Mouse (Mus musculus): ENCODE data around the gene 1700003F12Rik. TPM values are rescaled to one million over a fixed set of nuclear protein-coding genes. Genes with fewer than 3 reads are reported as not detected.

Gene 1700003F12Rik
- polyA plus RNA-seq (2012; rRNA removed) = 0.94 and 1.0 TPM in 2 replicates

DNA sequence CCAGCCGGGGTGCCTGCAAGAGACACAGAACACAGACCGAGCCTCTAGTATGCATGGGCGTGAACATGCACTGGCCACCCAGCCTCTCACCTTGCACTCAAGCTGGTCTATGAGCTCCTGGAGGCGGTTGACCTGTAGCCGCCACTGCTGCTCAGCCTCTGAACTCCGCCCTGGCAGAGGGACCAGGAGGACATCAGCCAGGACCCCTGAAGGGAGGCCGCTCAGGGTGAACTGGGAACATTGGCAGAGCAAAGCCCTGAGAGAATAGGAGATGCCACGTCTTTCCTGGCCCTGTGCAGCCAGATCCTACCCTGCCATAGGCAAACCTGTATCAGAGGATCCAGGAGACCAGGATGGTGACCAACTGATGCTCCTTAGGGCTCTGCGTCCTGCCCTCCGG, at the start of gene 1700003F12Rik:
TSS of gene 1700003F12Rik (plus strand) at position 375 of the 400 bp plus-strand sequence.
- no peak within 1 kb of the TSS for H3K27ac ChIP-seq (ENCODE audit: insufficient read depth, low read length)
- TF ChIP-seq CTCF (IDR thresholded peaks at IDR 0.05; ENCODE audit: extremely low read depth, insufficient read depth, low read length) = no peak
- no peak for TF ChIP-seq POLR2A (IDR thresholded peaks at IDR 0.05; ENCODE audit: extremely low read depth, insufficient read depth, low read length)
- H3K4me1 ChIP-seq (ENCODE audit: control insufficient read depth, insufficient read depth, low read length) = no peaks in the 10 kb centered on the region
- no peak within 1 kb of the TSS for H3K4me3 ChIP-seq (ENCODE audit: insufficient read depth, low read length)

DNA sequence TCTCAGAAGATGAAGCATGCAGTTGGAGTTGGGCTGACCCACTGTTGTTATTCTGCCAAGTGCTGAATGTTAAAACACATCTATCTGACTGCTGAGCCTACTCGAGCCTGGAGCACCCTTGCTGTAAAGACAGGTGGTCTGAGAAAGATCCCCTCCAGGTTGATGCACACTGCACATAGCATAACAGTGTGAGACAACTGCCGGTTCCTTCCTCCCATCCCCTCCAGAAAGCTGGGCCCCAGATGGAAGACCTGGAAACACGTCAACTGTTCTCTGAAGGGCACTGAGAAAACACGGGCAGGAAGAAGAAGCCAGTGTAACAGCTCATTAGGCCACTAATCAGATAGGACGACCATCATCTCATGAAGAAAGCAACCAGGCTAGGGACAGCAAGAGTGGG, 48.3 kb upstream of the 1700003F12Rik start:
- Histone ChIP-seq H3K27ac (ENCODE audit: insufficient read depth, low read length) (no peak overlapping the region), H3K4me3 (ENCODE audit: insufficient read depth, low read length) (no peak overlapping the region), H3K4me1 (ENCODE audit: control insufficient read depth, insufficient read depth, low read length) (peaks cover 9% of the 10 kb centered on the region)
- TF ChIP-seq CTCF (IDR thresholded peaks at IDR 0.05; ENCODE audit: extremely low read depth, insufficient read depth, low read length) = no peak
- TF ChIP-seq POLR2A (IDR thresholded peaks at IDR 0.05; ENCODE audit: extremely low read depth, insufficient read depth, low read length) = no peak

DNA sequence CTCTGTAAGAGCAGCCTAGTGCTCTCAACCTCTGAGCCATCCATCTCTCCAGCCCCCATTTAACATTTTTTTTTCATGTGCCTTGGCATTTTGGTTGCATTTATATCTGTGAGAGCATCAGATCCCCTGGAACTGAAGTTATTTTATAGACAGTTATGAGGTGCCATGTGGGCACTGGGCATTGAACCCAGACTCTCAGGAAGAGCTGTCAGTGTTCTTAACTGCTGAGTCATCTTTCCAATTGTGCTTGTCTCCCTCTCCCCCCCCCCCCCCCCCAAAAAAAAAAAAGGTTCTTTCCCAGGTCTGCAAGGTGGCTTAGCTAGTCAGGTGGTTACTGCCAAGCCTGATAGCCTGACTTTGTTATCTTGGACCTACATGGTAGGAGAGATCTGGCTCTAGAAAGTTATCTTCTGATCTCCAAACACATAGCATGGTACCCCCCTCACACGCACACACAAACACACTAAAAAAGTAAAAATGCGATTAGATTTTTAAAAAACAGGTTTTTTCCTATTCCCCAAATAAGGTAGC, 47.1 kb upstream of the 1700003F12Rik start:
- H3K4me1 ChIP-seq (ENCODE audit: control insufficient read depth, insufficient read depth, low read length) = peaks cover 9% of the 10 kb centered on the region
- TF ChIP-seq CTCF (IDR thresholded peaks at IDR 0.05; ENCODE audit: extremely low read depth, insufficient read depth, low read length) = no peak
- H3K4me3 ChIP-seq (ENCODE audit: insufficient read depth, low read length) = no peak overlapping the region
- H3K27ac ChIP-seq (ENCODE audit: insufficient read depth, low read length) = no peak overlapping the region

DNA sequence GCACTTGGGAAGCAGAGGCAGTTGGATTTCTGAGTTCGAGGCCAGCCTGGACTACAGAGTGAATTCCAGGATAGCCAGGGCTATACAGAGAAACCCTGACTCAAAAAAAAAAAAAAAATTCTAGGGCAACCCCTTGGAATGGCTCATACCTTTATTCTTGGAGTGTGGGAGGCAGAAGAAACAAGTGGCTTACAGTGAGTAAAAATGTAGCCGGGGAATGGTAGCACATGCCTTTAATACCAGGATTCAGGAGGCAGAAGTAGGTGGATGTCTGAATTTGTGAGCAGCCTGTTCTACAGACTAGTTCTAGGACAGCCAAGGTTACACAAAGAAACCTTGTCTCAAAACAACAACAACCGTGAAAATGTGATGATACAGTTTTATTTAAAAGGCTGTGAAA, 46.1 kb upstream of the 1700003F12Rik start:
- Histone ChIP-seq H3K4me3 (ENCODE audit: insufficient read depth, low read length) (no peak overlapping the region), H3K27ac (ENCODE audit: insufficient read depth, low read length) (no peak overlapping the region), H3K4me1 (ENCODE audit: control insufficient read depth, insufficient read depth, low read length) (peaks cover 6% of the 10 kb centered on the region)
- TF ChIP-seq POLR2A (IDR thresholded peaks at IDR 0.05; ENCODE audit: extremely low read depth, insufficient read depth, low read length) = no peak
- no peak for TF ChIP-seq CTCF (IDR thresholded peaks at IDR 0.05; ENCODE audit: extremely low read depth, insufficient read depth, low read length)

DNA sequence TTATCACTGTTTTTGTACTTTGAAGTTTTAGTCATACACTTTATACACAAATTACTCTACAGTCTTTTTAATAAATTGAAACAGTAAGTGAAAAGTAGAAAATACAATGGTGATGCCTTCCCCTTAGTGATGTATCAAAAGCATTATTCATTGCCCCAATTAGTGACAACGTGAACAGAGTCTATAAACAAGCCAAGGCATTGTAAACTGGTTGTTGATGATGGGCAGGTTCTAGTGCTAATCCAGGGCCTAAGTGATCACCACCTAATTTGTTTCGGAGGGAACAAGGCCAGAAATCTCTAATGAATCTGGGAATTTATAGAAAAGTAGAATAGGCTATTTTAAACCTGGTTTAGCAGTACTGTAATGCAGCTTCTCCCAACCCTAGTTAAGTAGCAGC, 39.8 kb upstream of the 1700003F12Rik start:
- Histone ChIP-seq H3K4me1 (ENCODE audit: control insufficient read depth, insufficient read depth, low read length) (0 out of 2 replicates have a peak, but pooled peaks cover 2% of the 10 kb centered on the region), H3K27ac (ENCODE audit: insufficient read depth, low read length) (no peak overlapping the region), H3K4me3 (ENCODE audit: insufficient read depth, low read length) (no peak overlapping the region)
- TF ChIP-seq POLR2A (IDR thresholded peaks at IDR 0.05; ENCODE audit: extremely low read depth, insufficient read depth, low read length) (no peak), CTCF (IDR thresholded peaks at IDR 0.05; ENCODE audit: extremely low read depth, insufficient read depth, low read length) (no peak)

GRCm38 (mm10) chr2:154507566-154508283, 39.2 kb upstream of the 1700003F12Rik start:
- Histone ChIP-seq H3K4me3 (ENCODE audit: insufficient read depth, low read length) (no peak overlapping the region), H3K27ac (ENCODE audit: insufficient read depth, low read length) (no peak overlapping the region)
- TF ChIP-seq CTCF (IDR thresholded peaks at IDR 0.05; ENCODE audit: extremely low read depth, insufficient read depth, low read length) (0 out of 2 replicates have a peak, but pooled peaks have one; percentile 4), POLR2A (IDR thresholded peaks at IDR 0.05; ENCODE audit: extremely low read depth, insufficient read depth, low read length) (no peak)

GRCm38 (mm10) chr2:154508450-154508849, 38.4 kb upstream of the 1700003F12Rik start:
- Histone ChIP-seq H3K4me3 (ENCODE audit: insufficient read depth, low read length) (no peak overlapping the region), H3K4me1 (ENCODE audit: control insufficient read depth, insufficient read depth, low read length) (0 out of 2 replicates have a peak, but pooled peaks cover 2% of the 10 kb centered on the region), H3K27ac (ENCODE audit: insufficient read depth, low read length) (no peak overlapping the region)
- no peak for TF ChIP-seq CTCF (IDR thresholded peaks at IDR 0.05; ENCODE audit: extremely low read depth, insufficient read depth, low read length)
- TF ChIP-seq POLR2A (IDR thresholded peaks at IDR 0.05; ENCODE audit: extremely low read depth, insufficient read depth, low read length) = no peak

More at GRCm38 (mm10) chr2:154507566-154508283, 39.2 kb upstream of the 1700003F12Rik start:
- 0 out of 2 replicates have a peak, but pooled peaks cover 2% of the 10 kb centered on the region for H3K4me1 ChIP-seq (ENCODE audit: control insufficient read depth, insufficient read depth, low read length)

DNA sequence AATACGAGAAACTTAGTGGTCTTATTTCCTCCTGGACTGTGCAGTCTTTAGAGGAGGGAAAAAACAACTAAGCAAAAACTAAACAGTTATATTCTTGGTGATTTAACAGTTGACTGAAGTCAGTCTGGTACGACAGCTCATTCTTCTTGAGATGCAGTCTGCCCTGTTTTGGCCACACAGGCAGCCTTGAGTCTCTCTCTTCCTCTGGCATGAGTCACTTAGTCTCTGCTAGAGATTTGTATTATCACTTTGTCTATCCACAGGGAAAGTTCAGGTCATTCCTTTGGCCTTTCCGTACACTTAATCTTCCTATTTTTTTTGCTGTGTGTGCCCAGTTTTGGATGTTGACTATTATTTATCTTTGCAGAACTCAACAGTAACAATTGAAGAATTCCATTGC, 36.7 kb upstream of the 1700003F12Rik start:
- Histone ChIP-seq H3K27ac (ENCODE audit: insufficient read depth, low read length) (no peak overlapping the region), H3K4me1 (ENCODE audit: control insufficient read depth, insufficient read depth, low read length) (0 out of 2 replicates have a peak, but pooled peaks cover 2% of the 10 kb centered on the region), H3K4me3 (ENCODE audit: insufficient read depth, low read length) (no peak overlapping the region)
- TF ChIP-seq POLR2A (IDR thresholded peaks at IDR 0.05; ENCODE audit: extremely low read depth, insufficient read depth, low read length) (no peak), CTCF (IDR thresholded peaks at IDR 0.05; ENCODE audit: extremely low read depth, insufficient read depth, low read length) (no peak)

GRCm38 (mm10) chr2:154516944-154517343, 29.9 kb upstream of the 1700003F12Rik start:
- no peak overlapping the region for H3K4me3 ChIP-seq (ENCODE audit: insufficient read depth, low read length)
- H3K27ac ChIP-seq (ENCODE audit: insufficient read depth, low read length) = peak overlapping the region; percentile 76; the same call in 1 of the 2 replicates
- peaks cover 5% of the 10 kb centered on the region; the same call in 1 of the 2 replicates for H3K4me1 ChIP-seq (ENCODE audit: control insufficient read depth, insufficient read depth, low read length)
- no peak for TF ChIP-seq POLR2A (IDR thresholded peaks at IDR 0.05; ENCODE audit: extremely low read depth, insufficient read depth, low read length)
- TF ChIP-seq CTCF (IDR thresholded peaks at IDR 0.05; ENCODE audit: extremely low read depth, insufficient read depth, low read length) = no peak

DNA sequence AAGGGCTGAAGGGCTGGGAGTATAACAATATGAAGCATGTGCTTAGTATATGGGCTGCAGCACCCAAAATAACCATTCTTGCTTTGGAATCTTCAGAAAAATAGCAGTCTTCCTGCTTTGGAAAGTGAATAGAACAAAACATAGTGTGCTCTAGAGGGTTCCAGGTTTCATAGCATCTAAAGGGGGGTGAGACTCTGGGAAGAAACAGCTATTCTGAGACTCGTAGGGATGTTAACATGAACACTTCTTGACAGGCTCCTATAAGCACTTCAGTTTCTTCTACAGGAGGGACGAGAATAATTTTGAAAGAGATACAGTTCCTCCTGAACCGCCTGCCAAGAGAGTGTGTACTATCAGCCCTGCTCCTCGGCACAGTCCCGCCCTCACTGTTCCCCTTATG, 29.5 kb upstream of the 1700003F12Rik start:
- TF ChIP-seq CTCF (IDR thresholded peaks at IDR 0.05; ENCODE audit: extremely low read depth, insufficient read depth, low read length) (no peak), POLR2A (IDR thresholded peaks at IDR 0.05; ENCODE audit: extremely low read depth, insufficient read depth, low read length) (no peak)
- Histone ChIP-seq H3K4me3 (ENCODE audit: insufficient read depth, low read length) (no peak overlapping the region), H3K27ac (ENCODE audit: insufficient read depth, low read length) (peak overlapping the region; percentile 76; the same call in 1 of the 2 replicates), H3K4me1 (ENCODE audit: control insufficient read depth, insufficient read depth, low read length) (peaks cover 5% of the 10 kb centered on the region; the same call in 1 of the 2 replicates)

All from cortical plate, adult 2 months (tissue).